Mouse (Mus musculus) CH12.LX (cell line): ENCODE measurements around the gene Col25a1. TPM values are rescaled to one million over a fixed set of nuclear protein-coding genes. Genes with fewer than 3 reads are reported as not detected.

Experiments used
- DNase-seq: peaks from one replicate; pipeline ENCODE4 v3.0.0-alpha.2; 2013; ENCODE audit errors: extremely low read depth
- H3K27ac ChIP-seq: 2 replicates; pipeline ENCODE4 v1.5.1; 2012; ENCODE audit warnings: low read depth, mild to moderate bottlenecking, control low read depth, moderate library complexity; ENCODE audit not compliant: insufficient read depth
- H3K27me3 ChIP-seq: replicated peaks from 2 replicates; pipeline ENCODE3; 2012; ENCODE audit warnings: inconsistent platforms
- H3K36me3 ChIP-seq, 2 experiments: replicated peaks in 1 of 2; 2 replicates each; pipeline versions ENCODE3 to v1.6.1; 2012; ENCODE audit warnings: inconsistent platforms in 1 of 2, low read length in 1 of 2, mild to moderate bottlenecking in 1 of 2, mixed read lengths in 1 of 2, moderate library complexity in 1 of 2; ENCODE audit not compliant: control insufficient read depth in 1 of 2, insufficient read depth in 1 of 2
- H3K4me1 ChIP-seq, 2 experiments: 2 replicates each; pipeline ENCODE4 v1.6.1; 2012; ENCODE audit warnings: inconsistent platforms in 1 of 2, moderate library complexity in 1 of 2; ENCODE audit not compliant: insufficient read depth in 2 of 2, control insufficient read depth in 1 of 2
- H3K4me2 ChIP-seq: 2 replicates; pipeline ENCODE4 v1.6.1; 2012; ENCODE audit warnings: low read depth, mild to moderate bottlenecking, control low read depth; ENCODE audit not compliant: poor library complexity, insufficient read depth, severe bottlenecking
- H3K4me3 ChIP-seq, 3 experiments: fragments of 150-350 bp in 1 of 3; sonication (generic) in 1 of 3; replicated peaks in 1 of 3; 2 replicates each; pipeline versions ENCODE3 to v1.5.1; 2011 to 2012; ENCODE audit warnings: low read depth in 2 of 3, low read length in 2 of 3, mild to moderate bottlenecking in 2 of 3, moderate library complexity in 2 of 3, control low read depth in 1 of 3, improper control_type of control experiment in 1 of 3, inconsistent platforms in 1 of 3, mixed read lengths in 1 of 3; ENCODE audit not compliant: poor library complexity in 1 of 3
- H3K79me2 ChIP-seq: replicated peaks from 2 replicates; pipeline ENCODE4 v1.6.1; 2012; ENCODE audit warnings: mild to moderate bottlenecking, moderate library complexity; ENCODE audit not compliant: control insufficient read depth, poor library complexity, insufficient read depth, severe bottlenecking; ENCODE audit errors: extremely low read depth
- H3K9ac ChIP-seq: 2 replicates; pipeline ENCODE4 v1.6.1; 2012; ENCODE audit warnings: low read depth, mild to moderate bottlenecking, control low read depth, moderate library complexity; ENCODE audit not compliant: insufficient read depth
- H3K9me3 ChIP-seq: replicated peaks from 2 replicates; pipeline ENCODE3; 2012; ENCODE audit warnings: low read length, inconsistent platforms, mixed read lengths
- E2F4 ChIP-seq: IDR thresholded peaks from 2 replicates; pipeline ENCODE4 v1.6.1; 2011; ENCODE audit warnings: low read depth, low read length, improper control_type of control experiment; ENCODE audit not compliant: insufficient replicate concordance
- HCFC1 ChIP-seq: IDR thresholded peaks from 2 replicates; pipeline ENCODE4 v1.6.1; 2012; ENCODE audit warnings: low read depth, mild to moderate bottlenecking, inconsistent platforms, low read length, improper control_type of control experiment
- IRF4 ChIP-seq: IDR thresholded peaks from 2 replicates; pipeline ENCODE4 v1.6.1; 2014; ENCODE audit warnings: low read depth, mild to moderate bottlenecking, inconsistent platforms, low read length, improper control_type of control experiment
- MAFK ChIP-seq: IDR thresholded peaks from 2 replicates; pipeline ENCODE4 v1.6.1; 2011; ENCODE audit warnings: low read length, improper control_type of control experiment; ENCODE audit not compliant: insufficient replicate concordance
- MAX ChIP-seq: IDR thresholded peaks from 2 replicates; pipeline ENCODE4 v1.6.1; 2011; ENCODE audit warnings: low read length, improper control_type of control experiment
- MAZ ChIP-seq: IDR thresholded peaks from 2 replicates; pipeline ENCODE4 v1.6.1; 2012; ENCODE audit warnings: low read depth, mild to moderate bottlenecking, inconsistent platforms, low read length, improper control_type of control experiment, moderate library complexity
- MEF2A ChIP-seq: IDR thresholded peaks from 2 replicates; pipeline ENCODE4 v1.6.1; 2014; ENCODE audit warnings: low read depth, mild to moderate bottlenecking, inconsistent platforms, low read length, improper control_type of control experiment, borderline replicate concordance
- MXI1 ChIP-seq: IDR thresholded peaks from 2 replicates; pipeline ENCODE4 v1.6.1; 2011; ENCODE audit warnings: mild to moderate bottlenecking, low read depth, low read length, improper control_type of control experiment
- PAX5 ChIP-seq: IDR thresholded peaks from 2 replicates; pipeline ENCODE4 v1.6.1; 2012; ENCODE audit warnings: low read length, inconsistent platforms, mixed read lengths
- POLR2A ChIP-seq: IDR thresholded peaks from 2 replicates; pipeline ENCODE4 v1.6.1; 2011; ENCODE audit warnings: low read depth, mild to moderate bottlenecking, improper control_type of control experiment, low read length
- RCOR1 ChIP-seq: conservative IDR thresholded peaks from 2 replicates; pipeline ENCODE4 v1.6.1; 2012; ENCODE audit warnings: low read depth, mild to moderate bottlenecking, inconsistent platforms, low read length, improper control_type of control experiment
- SIN3A ChIP-seq: IDR thresholded peaks from 2 replicates; pipeline ENCODE4 v1.6.1; 2012; ENCODE audit warnings: low read length, improper control_type of control experiment, inconsistent platforms
- UBTF ChIP-seq: IDR thresholded peaks from 2 replicates; pipeline ENCODE4 v1.6.1; 2012; ENCODE audit warnings: low read depth, mild to moderate bottlenecking, inconsistent platforms, low read length, improper control_type of control experiment, moderate library complexity
- ZKSCAN1 ChIP-seq: IDR thresholded peaks from 2 replicates; pipeline ENCODE4 v1.6.1; 2012; ENCODE audit warnings: low read depth, inconsistent platforms, low read length, improper control_type of control experiment, borderline replicate concordance
- ZMIZ1 ChIP-seq: IDR thresholded peaks from 2 replicates; pipeline ENCODE4 v1.6.1; 2012; ENCODE audit warnings: low read depth, mild to moderate bottlenecking, inconsistent platforms, low read length, improper control_type of control experiment
- dilution Hi-C: fragments of 300-500 bp; cut with MboI; formaldehyde crosslinking; loops from 2 replicates; pipeline ENCODE4 v1.14.3; 2020; ENCODE audit warnings: low sequenced_read_pairs; ENCODE audit not compliant: extremely low pct_unique_long_range_greater_than_20kb, extremely low pct_ligation_motif_present
- in situ Hi-C: fragments of 300-500 bp; cut with MboI; formaldehyde crosslinking; loops from 3 replicates; pipeline ENCODE4 v1.14.3; 2019; ENCODE audit warnings: low sequenced_read_pairs, low pct_ligation_motif_present, low pct_unique_long_range_greater_than_20kb, mixed read lengths
- polyA plus RNA-seq: library from polyadenylated mRNA; unstranded; fragments of >175 nt; gene quantifications from 2 replicates; pipeline ENCODE4 v1.2.1, GENCODE M21; 2012; ENCODE audit warnings: low read depth; ENCODE audit not compliant: insufficient read length
- total RNA-seq, 2 experiments: library from RNA; depleted of rRNA; stranded (reverse); fragments of 300-350 nt in 1 of 2; fragments of >200 nt in 1 of 2; gene quantifications; 2 replicates each; pipeline ENCODE4 v1.2.3; 2012 to 2014

The Col25a1 gene
- total and polyA plus RNA-seq, 3 experiments: not detected

GRCm38 (mm10) chr3:130360813-130361212 lies 229.5 kb downstream of the Col25a1 start:
- no peak overlapping the region for H3K27ac ChIP-seq
- TF ChIP-seq SIN3A (no peak), ZKSCAN1 (no peak), POLR2A (no peak), MXI1 (no peak), MAX (no peak), MEF2A (no peak), E2F4 (no peak), MAZ (no peak), RCOR1 (no peak), ZMIZ1 (no peak), UBTF (no peak), HCFC1 (no peak), PAX5 (no peak), IRF4 (no peak)
- dilution Hi-C loops: no loop called here
- H3K4me2 ChIP-seq: no peak overlapping the region
- DNase-seq: no peak
- no peaks in the 10 kb centered on the region for H3K36me3 ChIP-seq
- in situ Hi-C loops: no loop called here
- H3K4me3 ChIP-seq: no peak overlapping the region
- peaks cover 3 to 4% of the 10 kb centered on the region in 2 experiments; a peak in 2 of 4 replicates for H3K4me1 ChIP-seq
- no peaks in the 10 kb centered on the region for H3K79me2 ChIP-seq
- H3K9me3 ChIP-seq: no peaks in the 10 kb centered on the region
- no peak overlapping the region for H3K9ac ChIP-seq
- no peaks in the 10 kb centered on the region for H3K27me3 ChIP-seq

- TF ChIP-seq MAFK (peak; percentile 88), MAZ (no peak)
- TF ChIP-seq, all 38 proteins: peak for 1
- no peaks in the 10 kb centered on the region for H3K36me3 ChIP-seq
- dilution Hi-C loops: no loop called here
Observed at GRCm38 (mm10) chr3:130361922-130362321, 230.6 kb downstream of the Col25a1 start.

More at GRCm38 (mm10) chr3:130361922-130362321, 230.6 kb downstream of the Col25a1 start:
- H3K9me3 ChIP-seq: no peaks in the 10 kb centered on the region
- H3K4me2 ChIP-seq: no peak overlapping the region
- no peaks in the 10 kb centered on the region for H3K79me2 ChIP-seq
- H3K4me1 ChIP-seq: peaks cover 3 to 4% of the 10 kb centered on the region in 2 experiments; a peak in 1 of 4 replicates
- no peaks in the 10 kb centered on the region for H3K27me3 ChIP-seq
- H3K9ac ChIP-seq: no peak overlapping the region
- H3K27ac ChIP-seq: no peak overlapping the region
- H3K4me3 ChIP-seq: no peak overlapping the region
- DNase-seq: no peak
- in situ Hi-C loops: no loop called here
